Comparison of ENCODE assay signal across 15 mouse cellular contexts in the genomic region with DNA sequence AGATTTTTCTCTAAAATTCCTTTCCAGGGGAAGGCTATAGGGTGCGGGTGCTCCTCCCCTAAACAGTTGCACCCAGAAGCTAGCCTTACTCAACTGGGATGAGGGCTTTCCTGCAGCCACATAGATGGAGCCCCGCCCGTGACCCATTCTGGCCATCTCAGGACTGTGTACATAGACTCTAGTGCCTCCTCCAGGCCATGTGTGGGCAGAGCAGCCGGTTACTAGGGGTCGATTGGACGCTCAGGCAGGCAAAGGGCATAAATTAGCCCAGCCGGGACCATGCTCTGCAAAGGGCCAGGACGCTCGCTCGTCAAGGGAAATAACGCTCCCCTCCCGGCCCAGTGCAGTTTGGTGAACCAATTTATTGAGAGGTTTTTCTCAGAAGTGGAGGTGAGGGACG. TPM values are rescaled to one million over a fixed set of nuclear protein-coding genes. Genes with fewer than 3 reads are reported as not detected.
DNase-seq lines count a peak whose midpoint lies in the region; TF ChIP-seq lines count a peak whose summit lies in the region.
"Had no signal": no experiment of that assay in that cellular context is flagged by ENCODE, and none has a peak within 500 bp of the region (broad histone marks: within the 10 kb centered on the region; RNA-seq: fewer than 3 reads in every experiment).

No protein-coding gene starts in this region.

- H3K4me3 ChIP-seq in gastrocnemius, adult 2 months, result no peak overlapping the region
- no peak overlapping the region for H3K4me3 ChIP-seq in cortical plate, adult 2 months (ENCODE audit: insufficient read depth, low read length)
- H3K4me3 ChIP-seq: liver, embryonic 13.5 days had no signal

- TF ChIP-seq POLR2A in cortical plate, adult 2 months (IDR thresholded peaks at IDR 0.05; ENCODE audit: extremely low read depth, insufficient read depth, low read length), result no peak

- H3K4me1 ChIP-seq in cortical plate, adult 2 months (ENCODE audit: control insufficient read depth, insufficient read depth, low read length), result peaks cover 2% of the 10 kb centered on the region; the same call in 1 of the 2 replicates
- H3K4me1 ChIP-seq: liver, embryonic 13.5 days had no signal

- peak; percentile 9; the same call in 1 of the 2 replicates for TF ChIP-seq CTCF in gastrocnemius, adult 2 months (IDR thresholded peaks at IDR 0.05)
- TF ChIP-seq CTCF in cortical plate, adult 2 months (IDR thresholded peaks at IDR 0.05; ENCODE audit: extremely low read depth, insufficient read depth, low read length), result no peak

- intact Hi-C loops in gastrocnemius, adult 2 months (cut with DNase I), result no loop called here
- intact Hi-C loops in left cerebral cortex, postnatal 4 days (cut with DNase I), result no loop called here
- intact Hi-C loops in left cerebral cortex, postnatal 36 days (cut with DNase I), result no loop called here

- no peak for DNase-seq in gastrocnemius, adult 2 months
- DNase-seq in gastrocnemius, adult 8-10 months (ENCODE audit: low spot score in 2 of 2), result no peak
- DNase-seq in left cerebral cortex, postnatal 4 days, result peak; percentile 59
- DNase-seq in left cerebral cortex, postnatal 36 days (ENCODE audit: low spot score in 2 of 2), result no peak
- peak; percentile 51 for DNase-seq in mesoderm, embryonic 11.5 days (ENCODE audit: low read depth, low spot score)
- DNase-seq in natural killer cell, adult 2 months (ENCODE audit: low spot score in 2 of 2), result no peak
- no peak for DNase-seq in heart, adult 11 months
- DNase-seq: adrenal gland, adult 8-10 months; liver, embryonic 13.5 days; right cerebral cortex, postnatal 14 days; thymus, postnatal 14 days had no signal

- no peak overlapping the region for H3K27ac ChIP-seq in gastrocnemius, adult 2 months
- 0 out of 2 replicates have a peak overlapping the region, but pooled peaks have one; percentile 54 for H3K27ac ChIP-seq in cortical plate, adult 2 months (ENCODE audit: insufficient read depth, low read length)
- H3K27ac ChIP-seq: liver, embryonic 13.5 days had no signal

RNA-seq across cellular contexts. Expression of a gene that starts 8.5 kb away (rescaled TPM):
- not detected for total RNA-seq in gastrocnemius, adult 2 months (2021)
- not detected for total RNA-seq in gastrocnemius, adult 8-10 months (2022)
- total RNA-seq in left cerebral cortex, postnatal 4 days (2021), result not detected
- total RNA-seq in left cerebral cortex, postnatal 36 days (2021), result not detected
- polyA plus RNA-seq in cortical plate, adult 2 months (2012; rRNA removed), result 0.25 and 0.32 TPM in 2 replicates
- total RNA-seq: adrenal gland, adult 8-10 months; heart, adult 8-10 months; monocyte, adult 5-6 weeks had no signal
- polyA plus RNA-seq: embryonic facial prominence, embryonic 14.5 days; liver, embryonic 13.5 days had no signal

RNA-seq across cellular contexts. Expression of a gene that starts 38.0 kb away (rescaled TPM):
- total RNA-seq in gastrocnemius, adult 2 months (2021), result under 1 TPM; 0.23 to 0.47 TPM
- total RNA-seq in gastrocnemius, adult 8-10 months (2022), result under 1 TPM; 0.29 to 0.58 (median 0.42) TPM
- 10 to 100 TPM; 67.4 to 74.9 TPM for total RNA-seq in left cerebral cortex, postnatal 4 days (2021)
- 100 to 1,000 TPM; 124 to 169 TPM for total RNA-seq in left cerebral cortex, postnatal 36 days (2021)
- polyA plus RNA-seq in cortical plate, adult 2 months (2012; rRNA removed), result 57.3 and 58.1 TPM in 2 replicates
- total RNA-seq: monocyte, adult 5-6 weeks had no signal

Comparison
In these comparisons a context has a peak if more than half of its experiments do, and no peak if none do; other contexts are left out.
1. DNase-seq: peak in left cerebral cortex, postnatal 4 days (single experiment) and mesoderm, embryonic 11.5 days (single experiment); none in gastrocnemius, adult 2 months (single experiment), gastrocnemius, adult 8-10 months (0 of 2), left cerebral cortex, postnatal 36 days (0 of 2), natural killer cell, adult 2 months (0 of 2) and heart, adult 11 months (single experiment).
2. RNA of a gene that starts 38.0 kb away (total RNA-seq): 124 to 169 TPM in left cerebral cortex, postnatal 36 days and 67.4 to 74.9 TPM in left cerebral cortex, postnatal 4 days; 0.29 to 0.58 TPM in gastrocnemius, adult 8-10 months and 0.23 to 0.47 TPM in gastrocnemius, adult 2 months; every median in the first group is over 10 times any median in the second.